Mouse (Mus musculus): Measurements from ENCODE around the gene Reln. TPM values are rescaled to one million over a fixed set of nuclear protein-coding genes. Genes with fewer than 3 reads are reported as not detected.

The Reln gene
- polyA plus RNA-seq, 1 experiment, result 6.4 TPM

GRCm38 (mm10) chr5:22342461-22342860, 2.0 kb downstream of the Reln start:
- DNase-seq, result no peak
- 52% methylated on average over 7 of the region's 7 CpGs for WGBS
- TF ChIP-seq POLR2A (IDR thresholded peaks at IDR 0.05; ENCODE audit: borderline replicate concordance, extremely low read depth, low read depth, low read length), result no peak
- no peak for TF ChIP-seq CTCF (IDR thresholded peaks at IDR 0.05; ENCODE audit: insufficient read depth, low read length)
- Histone ChIP-seq H3K4me3 (replicated peaks; ENCODE audit: extremely low read depth, low read depth, low read length) (no peak overlapping the region), H3K4me1 (ENCODE audit: control insufficient read depth, insufficient read depth, low read length) (no peaks in the 10 kb centered on the region)

- 76% methylated on average over 8 of the region's 8 CpGs for WGBS
- Histone ChIP-seq H3K4me1 (ENCODE audit: control insufficient read depth, insufficient read depth, low read length) (no peaks in the 10 kb centered on the region), H3K4me3 (replicated peaks; ENCODE audit: extremely low read depth, low read depth, low read length) (no peak overlapping the region)
- no peak for TF ChIP-seq CTCF (IDR thresholded peaks at IDR 0.05; ENCODE audit: insufficient read depth, low read length)
- no peak for TF ChIP-seq POLR2A (IDR thresholded peaks at IDR 0.05; ENCODE audit: borderline replicate concordance, extremely low read depth, low read depth, low read length)
- no peak for DNase-seq
These were observed 3.5 kb downstream of the Reln start for GRCm38 (mm10) chr5:22340991-22341390.

- TF ChIP-seq POLR2A (IDR thresholded peaks at IDR 0.05; ENCODE audit: borderline replicate concordance, extremely low read depth, low read depth, low read length) (no peak), CTCF (IDR thresholded peaks at IDR 0.05; ENCODE audit: insufficient read depth, low read length) (no peak)
- Histone ChIP-seq H3K4me3 (replicated peaks; ENCODE audit: extremely low read depth, low read depth, low read length) (no peak overlapping the region), H3K4me1 (ENCODE audit: control insufficient read depth, insufficient read depth, low read length) (no peaks in the 10 kb centered on the region)
- WGBS, result 39% methylated on average over 3 of the region's 3 CpGs
- no peak for DNase-seq
These were observed 9.1 kb downstream of the Reln start for GRCm38 (mm10) chr5:22335408-22335807.

GRCm38 (mm10) chr5:22330802-22331201, 13.7 kb downstream of the Reln start:
- DNase-seq, result no peak
- TF ChIP-seq CTCF (IDR thresholded peaks at IDR 0.05; ENCODE audit: insufficient read depth, low read length) (no peak), POLR2A (IDR thresholded peaks at IDR 0.05; ENCODE audit: borderline replicate concordance, extremely low read depth, low read depth, low read length) (no peak)
- Histone ChIP-seq H3K4me3 (replicated peaks; ENCODE audit: extremely low read depth, low read depth, low read length) (no peak overlapping the region), H3K4me1 (ENCODE audit: control insufficient read depth, insufficient read depth, low read length) (no peaks in the 10 kb centered on the region)
- 45% methylated on average over 5 of the region's 5 CpGs for WGBS

- Histone ChIP-seq H3K4me1 (ENCODE audit: control insufficient read depth, insufficient read depth, low read length) (no peaks in the 10 kb centered on the region), H3K4me3 (replicated peaks; ENCODE audit: extremely low read depth, low read depth, low read length) (no peak overlapping the region)
- DNase-seq, result no peak
- 67% methylated on average over 8 of the region's 8 CpGs for WGBS
- no peak for TF ChIP-seq POLR2A (IDR thresholded peaks at IDR 0.05; ENCODE audit: borderline replicate concordance, extremely low read depth, low read depth, low read length)
- no peak for TF ChIP-seq CTCF (IDR thresholded peaks at IDR 0.05; ENCODE audit: insufficient read depth, low read length)
These were observed 15.8 kb downstream of the Reln start for GRCm38 (mm10) chr5:22328431-22329359.

GRCm38 (mm10) chr5:22327170-22327569, 17.3 kb downstream of the Reln start:
- DNase-seq, result no peak

GRCm38 (mm10) chr5:22323801-22324200, 20.7 kb downstream of the Reln start:
- no peak overlapping the region for H3K4me3 ChIP-seq (replicated peaks; ENCODE audit: extremely low read depth, low read depth, low read length)
- DNase-seq, result no peak
- WGBS, result 65% methylated on average over 1 of the region's 1 CpGs
- no peaks in the 10 kb centered on the region for H3K4me1 ChIP-seq (ENCODE audit: control insufficient read depth, insufficient read depth, low read length)
- TF ChIP-seq CTCF (IDR thresholded peaks at IDR 0.05; ENCODE audit: insufficient read depth, low read length) (no peak), POLR2A (IDR thresholded peaks at IDR 0.05; ENCODE audit: borderline replicate concordance, extremely low read depth, low read depth, low read length) (no peak)

More at GRCm38 (mm10) chr5:22327170-22327569, 17.3 kb downstream of the Reln start:
- 0 out of 2 replicates have a peak, but pooled peaks have one; percentile 4 for TF ChIP-seq CTCF (IDR thresholded peaks at IDR 0.05; ENCODE audit: insufficient read depth, low read length)
- TF ChIP-seq POLR2A (IDR thresholded peaks at IDR 0.05; ENCODE audit: borderline replicate concordance, extremely low read depth, low read depth, low read length), result no peak
- Histone ChIP-seq H3K4me3 (replicated peaks; ENCODE audit: extremely low read depth, low read depth, low read length) (no peak overlapping the region), H3K4me1 (ENCODE audit: control insufficient read depth, insufficient read depth, low read length) (no peaks in the 10 kb centered on the region)
- WGBS, result 80% methylated on average over 3 of the region's 3 CpGs

GRCm38 (mm10) chr5:22317807-22318206, 26.7 kb downstream of the Reln start:
- TF ChIP-seq CTCF (IDR thresholded peaks at IDR 0.05; ENCODE audit: insufficient read depth, low read length) (no peak), POLR2A (IDR thresholded peaks at IDR 0.05; ENCODE audit: borderline replicate concordance, extremely low read depth, low read depth, low read length) (no peak)
- DNase-seq, result no peak
- no peak overlapping the region for H3K4me3 ChIP-seq (replicated peaks; ENCODE audit: extremely low read depth, low read depth, low read length)
- no peaks in the 10 kb centered on the region for H3K4me1 ChIP-seq (ENCODE audit: control insufficient read depth, insufficient read depth, low read length)
- WGBS, result 70% methylated on average over 1 of the region's 1 CpGs

GRCm38 (mm10) chr5:22316471-22316870, 28.0 kb downstream of the Reln start:
- H3K4me1 ChIP-seq (ENCODE audit: control insufficient read depth, insufficient read depth, low read length), result no peaks in the 10 kb centered on the region
- no peak for DNase-seq
- H3K4me3 ChIP-seq (replicated peaks; ENCODE audit: extremely low read depth, low read depth, low read length), result no peak overlapping the region
- TF ChIP-seq POLR2A (IDR thresholded peaks at IDR 0.05; ENCODE audit: borderline replicate concordance, extremely low read depth, low read depth, low read length), result no peak
- WGBS, result 88% methylated on average over 7 of the region's 7 CpGs

- no peak for DNase-seq
- no peaks in the 10 kb centered on the region for H3K4me1 ChIP-seq (ENCODE audit: control insufficient read depth, insufficient read depth, low read length)
- WGBS, result 76% methylated on average over 2 of the region's 2 CpGs
- TF ChIP-seq POLR2A (IDR thresholded peaks at IDR 0.05; ENCODE audit: borderline replicate concordance, extremely low read depth, low read depth, low read length), result no peak
- no peak for TF ChIP-seq CTCF (IDR thresholded peaks at IDR 0.05; ENCODE audit: insufficient read depth, low read length)
- H3K4me3 ChIP-seq (replicated peaks; ENCODE audit: extremely low read depth, low read depth, low read length), result no peak overlapping the region
These were observed 28.5 kb downstream of the Reln start for GRCm38 (mm10) chr5:22315990-22316389.
